Mouse (Mus musculus) CH12.LX (cell line): Measurements from ENCODE around the gene Dtx3. TPM values are rescaled to one million over a fixed set of nuclear protein-coding genes. Genes with fewer than 3 reads are reported as not detected.

Source experiments
- DNase-seq: peaks from one replicate; pipeline ENCODE4 v3.0.0-alpha.2; 2013; ENCODE audit errors: extremely low read depth
- H3K27ac ChIP-seq: 2 replicates; pipeline ENCODE4 v1.5.1; 2012; ENCODE audit warnings: low read depth, mild to moderate bottlenecking, control low read depth, moderate library complexity; ENCODE audit not compliant: insufficient read depth
- H3K27me3 ChIP-seq: replicated peaks from 2 replicates; pipeline ENCODE3; 2012; ENCODE audit warnings: inconsistent platforms
- H3K36me3 ChIP-seq, 2 experiments: replicated peaks in 1 of 2; 2 replicates each; pipeline versions ENCODE3 to v1.6.1; 2012; ENCODE audit warnings: inconsistent platforms in 1 of 2, low read length in 1 of 2, mild to moderate bottlenecking in 1 of 2, mixed read lengths in 1 of 2, moderate library complexity in 1 of 2; ENCODE audit not compliant: control insufficient read depth in 1 of 2, insufficient read depth in 1 of 2
- H3K4me1 ChIP-seq, 2 experiments: 2 replicates each; pipeline ENCODE4 v1.6.1; 2012; ENCODE audit warnings: inconsistent platforms in 1 of 2, moderate library complexity in 1 of 2; ENCODE audit not compliant: insufficient read depth in 2 of 2, control insufficient read depth in 1 of 2
- H3K4me2 ChIP-seq: 2 replicates; pipeline ENCODE4 v1.6.1; 2012; ENCODE audit warnings: low read depth, mild to moderate bottlenecking, control low read depth; ENCODE audit not compliant: poor library complexity, insufficient read depth, severe bottlenecking
- H3K4me3 ChIP-seq, 3 experiments: fragments of 150-350 bp in 1 of 3; sonication (generic) in 1 of 3; replicated peaks in 1 of 3; 2 replicates each; pipeline versions ENCODE3 to v1.5.1; 2011 to 2012; ENCODE audit warnings: low read depth in 2 of 3, low read length in 2 of 3, mild to moderate bottlenecking in 2 of 3, moderate library complexity in 2 of 3, control low read depth in 1 of 3, improper control_type of control experiment in 1 of 3, inconsistent platforms in 1 of 3, mixed read lengths in 1 of 3; ENCODE audit not compliant: poor library complexity in 1 of 3
- H3K79me2 ChIP-seq: replicated peaks from 2 replicates; pipeline ENCODE4 v1.6.1; 2012; ENCODE audit warnings: mild to moderate bottlenecking, moderate library complexity; ENCODE audit not compliant: control insufficient read depth, poor library complexity, insufficient read depth, severe bottlenecking; ENCODE audit errors: extremely low read depth
- H3K9ac ChIP-seq: 2 replicates; pipeline ENCODE4 v1.6.1; 2012; ENCODE audit warnings: low read depth, mild to moderate bottlenecking, control low read depth, moderate library complexity; ENCODE audit not compliant: insufficient read depth
- H3K9me3 ChIP-seq: replicated peaks from 2 replicates; pipeline ENCODE3; 2012; ENCODE audit warnings: low read length, inconsistent platforms, mixed read lengths
- CHD1 ChIP-seq: IDR thresholded peaks from 2 replicates; pipeline ENCODE4 v1.6.1; 2012; ENCODE audit warnings: low read depth, low read length, improper control_type of control experiment, inconsistent platforms
- CTCF ChIP-seq, 2 experiments: IDR thresholded peaks in 1 of 2; conservative IDR thresholded peaks in 1 of 2; 2 replicates each; pipeline ENCODE4 v1.5.1; 2011 to 2012; ENCODE audit warnings: low read depth in 2 of 2, low read length in 2 of 2, improper control_type of control experiment in 1 of 2, inconsistent platforms in 1 of 2, mild to moderate bottlenecking in 1 of 2, moderate library complexity in 1 of 2
- E2F4 ChIP-seq: IDR thresholded peaks from 2 replicates; pipeline ENCODE4 v1.6.1; 2011; ENCODE audit warnings: low read depth, low read length, improper control_type of control experiment; ENCODE audit not compliant: insufficient replicate concordance
- ETS1 ChIP-seq: conservative IDR thresholded peaks from 2 replicates; pipeline ENCODE4 v1.6.1; 2012; ENCODE audit warnings: low read depth, mild to moderate bottlenecking, inconsistent platforms, low read length, improper control_type of control experiment, moderate library complexity
- GABPA ChIP-seq: IDR thresholded peaks from 2 replicates; pipeline ENCODE4 v1.6.1; 2012; ENCODE audit warnings: low read depth, low read length, improper control_type of control experiment, inconsistent platforms; ENCODE audit not compliant: insufficient replicate concordance
- IRF4 ChIP-seq: IDR thresholded peaks from 2 replicates; pipeline ENCODE4 v1.6.1; 2014; ENCODE audit warnings: low read depth, mild to moderate bottlenecking, inconsistent platforms, low read length, improper control_type of control experiment
- KAT2A ChIP-seq: IDR thresholded peaks from 2 replicates; pipeline ENCODE4 v1.6.1; 2012; ENCODE audit warnings: low read length, improper control_type of control experiment, inconsistent platforms; ENCODE audit not compliant: insufficient replicate concordance
- MYC ChIP-seq: IDR thresholded peaks from 2 replicates; pipeline ENCODE4 v1.6.1; 2011; ENCODE audit warnings: low read depth, mild to moderate bottlenecking, improper control_type of control experiment, low read length
- NRF1 ChIP-seq: IDR thresholded peaks from 2 replicates; pipeline ENCODE4 v1.6.1; 2014; ENCODE audit warnings: low read depth, mild to moderate bottlenecking, inconsistent platforms, low read length, improper control_type of control experiment, moderate library complexity
- PAX5 ChIP-seq: IDR thresholded peaks from 2 replicates; pipeline ENCODE4 v1.6.1; 2012; ENCODE audit warnings: low read length, inconsistent platforms, mixed read lengths
- POLR2A ChIP-seq: IDR thresholded peaks from 2 replicates; pipeline ENCODE4 v1.6.1; 2011; ENCODE audit warnings: low read depth, mild to moderate bottlenecking, improper control_type of control experiment, low read length
- POLR2AphosphoS2 ChIP-seq: IDR thresholded peaks from 2 replicates; pipeline ENCODE4 v1.6.1; 2011; ENCODE audit warnings: low read depth, low read length, improper control_type of control experiment
- RAD21 ChIP-seq: IDR thresholded peaks from 2 replicates; pipeline ENCODE4 v1.6.1; 2011; ENCODE audit warnings: low read depth, mild to moderate bottlenecking, low read length, improper control_type of control experiment, moderate library complexity
- RCOR1 ChIP-seq: conservative IDR thresholded peaks from 2 replicates; pipeline ENCODE4 v1.6.1; 2012; ENCODE audit warnings: low read depth, mild to moderate bottlenecking, inconsistent platforms, low read length, improper control_type of control experiment
- SIN3A ChIP-seq: IDR thresholded peaks from 2 replicates; pipeline ENCODE4 v1.6.1; 2012; ENCODE audit warnings: low read length, improper control_type of control experiment, inconsistent platforms
- SMC3 ChIP-seq: IDR thresholded peaks from 2 replicates; pipeline ENCODE4 v1.6.1; 2011; ENCODE audit warnings: low read depth, low read length, improper control_type of control experiment
- TBP ChIP-seq: conservative IDR thresholded peaks from 2 replicates; pipeline ENCODE4 v1.6.1; 2011; ENCODE audit warnings: low read depth, low read length, improper control_type of control experiment
- TCF12 ChIP-seq: IDR thresholded peaks from 2 replicates; pipeline ENCODE4 v1.6.1; 2014; ENCODE audit warnings: low read depth, mild to moderate bottlenecking, inconsistent platforms, low read length, improper control_type of control experiment
- UBTF ChIP-seq: IDR thresholded peaks from 2 replicates; pipeline ENCODE4 v1.6.1; 2012; ENCODE audit warnings: low read depth, mild to moderate bottlenecking, inconsistent platforms, low read length, improper control_type of control experiment, moderate library complexity
- USF2 ChIP-seq: conservative IDR thresholded peaks from 2 replicates; pipeline ENCODE4 v1.6.1; 2011; ENCODE audit warnings: low read depth, low read length, improper control_type of control experiment
- ZKSCAN1 ChIP-seq: IDR thresholded peaks from 2 replicates; pipeline ENCODE4 v1.6.1; 2012; ENCODE audit warnings: low read depth, inconsistent platforms, low read length, improper control_type of control experiment, borderline replicate concordance
- dilution Hi-C: fragments of 300-500 bp; cut with MboI; formaldehyde crosslinking; loops from 2 replicates; pipeline ENCODE4 v1.14.3; 2020; ENCODE audit warnings: low sequenced_read_pairs; ENCODE audit not compliant: extremely low pct_unique_long_range_greater_than_20kb, extremely low pct_ligation_motif_present
- in situ Hi-C: fragments of 300-500 bp; cut with MboI; formaldehyde crosslinking; loops from 3 replicates; pipeline ENCODE4 v1.14.3; 2019; ENCODE audit warnings: low sequenced_read_pairs, low pct_ligation_motif_present, low pct_unique_long_range_greater_than_20kb, mixed read lengths
- polyA plus RNA-seq: library from polyadenylated mRNA; unstranded; fragments of >175 nt; gene quantifications from 2 replicates; pipeline ENCODE4 v1.2.1, GENCODE M21; 2012; ENCODE audit warnings: low read depth; ENCODE audit not compliant: insufficient read length
- total RNA-seq, 2 experiments: library from RNA; depleted of rRNA; stranded (reverse); fragments of 300-350 nt in 1 of 2; fragments of >200 nt in 1 of 2; gene quantifications; 2 replicates each; pipeline ENCODE4 v1.2.3; 2012 to 2014

The Dtx3 gene
- total and polyA plus RNA-seq, 3 experiments = 18.9 to 51.2 (median 27.6) TPM

DNA sequence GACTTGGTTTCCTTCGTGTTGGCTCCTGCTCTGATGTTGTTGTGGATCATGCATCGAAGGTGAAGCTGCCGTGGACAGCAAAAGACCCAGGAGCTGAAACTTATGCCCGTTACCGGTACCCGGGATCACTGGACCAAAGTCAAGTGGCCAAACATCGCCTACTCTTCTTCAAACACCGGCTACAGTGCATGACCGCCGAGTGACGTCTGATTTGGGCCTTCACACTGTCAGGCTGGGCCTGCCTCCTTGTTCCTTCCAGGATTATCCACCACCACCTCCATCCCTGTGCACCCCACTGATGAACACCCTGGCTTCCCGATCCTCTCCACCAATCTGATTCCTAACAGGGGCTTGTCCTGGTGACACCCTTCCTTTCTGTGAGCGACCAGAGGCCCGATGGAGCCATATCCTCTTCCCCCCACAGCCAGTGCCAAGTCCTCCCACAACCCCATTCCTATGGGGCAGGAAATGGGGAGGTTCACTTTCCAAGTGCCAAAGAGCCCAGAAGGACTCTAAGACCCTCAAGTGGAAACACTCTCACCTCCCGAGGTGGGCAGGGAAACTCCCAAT is 23.8 kb downstream of the Dtx3 start:
- H3K4me1 ChIP-seq = peaks cover 5 to 16% of the 10 kb centered on the region in 2 experiments; a peak in 3 of 4 replicates
- peaks cover 0 to 14% of the 10 kb centered on the region in 2 experiments for H3K36me3 ChIP-seq
- H3K27me3 ChIP-seq = peaks cover 32% of the 10 kb centered on the region
- no peaks in the 10 kb centered on the region; the same call in 1 of the 2 replicates for H3K79me2 ChIP-seq
- dilution Hi-C loops (no loop called here), in situ Hi-C loops (no loop called here)
- no peak overlapping the region for H3K4me3 ChIP-seq
- no peak overlapping the region for H3K9ac ChIP-seq
- DNase-seq = no peak
- H3K27ac ChIP-seq = no peak overlapping the region
- H3K4me2 ChIP-seq = no peak overlapping the region
- H3K9me3 ChIP-seq = peaks cover under 1% of the 10 kb centered on the region
- TF ChIP-seq PAX5 = no peak
- no peak for TF ChIP-seq USF2
- TF ChIP-seq TBP = no peak
- TF ChIP-seq ZKSCAN1 = no peak
- no peak for TF ChIP-seq E2F4
- no peak for TF ChIP-seq MYC
- TF ChIP-seq POLR2A = no peak
- TF ChIP-seq IRF4 = no peak
- TF ChIP-seq CHD1 = no peak
- no peak for TF ChIP-seq KAT2A
- no peak for TF ChIP-seq RCOR1
- TF ChIP-seq UBTF = no peak
- no peak for TF ChIP-seq TCF12
- TF ChIP-seq ETS1 = no peak
- TF ChIP-seq SIN3A = no peak
- TF ChIP-seq RAD21 = no peak
- no peak for TF ChIP-seq GABPA

DNA sequence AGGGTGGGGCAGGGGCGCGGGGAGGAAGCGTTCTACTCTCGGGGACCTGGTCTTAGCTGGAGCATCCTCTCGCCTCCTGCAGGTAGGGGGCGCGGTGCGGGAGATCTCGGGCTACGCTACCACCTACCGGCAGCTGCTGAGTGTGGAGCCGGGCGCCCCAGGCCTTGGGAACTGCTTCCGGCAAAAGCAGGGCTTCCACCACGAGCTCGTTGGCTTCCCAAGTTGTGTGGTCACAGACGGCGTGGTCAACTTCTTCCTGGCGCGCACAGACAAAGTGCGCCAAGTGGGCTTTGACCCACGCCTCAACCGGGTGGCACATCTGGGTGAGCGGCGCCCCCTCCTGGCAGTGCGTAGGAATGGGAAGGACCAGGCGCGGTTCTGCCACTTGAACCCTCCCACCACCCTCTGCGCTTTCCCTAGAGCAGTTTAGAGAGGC is 24.7 kb downstream of the Dtx3 start:
- Histone ChIP-seq H3K36me3 (peaks cover 0 to 14% of the 10 kb centered on the region in 2 experiments), H3K4me2 (peak overlapping the region; percentile 46; the same call in 1 of the 2 replicates), H3K27me3 (peaks cover 26% of the 10 kb centered on the region), H3K27ac (no peak overlapping the region), H3K9me3 (peaks cover 9% of the 10 kb centered on the region), H3K4me3 (peak overlapping the region; percentile 24 to 45 (median 38)), H3K9ac (no peak overlapping the region), H3K79me2 (no peaks in the 10 kb centered on the region; the same call in 1 of the 2 replicates), H3K4me1 (peaks cover 6 to 16% of the 10 kb centered on the region in 2 experiments)
- peak; percentile 76 for DNase-seq
- in situ Hi-C loops = no loop called here
- TF ChIP-seq NRF1 (no peak), CTCF (conservative IDR thresholded peaks at IDR 0.05 in 1 of 2, IDR thresholded peaks at IDR 0.05 in 1 of 2; ENCODE audit: low read depth in 2 of 2, low read length in 2 of 2) (peak; percentile 30 to 83), POLR2A (0 out of 2 replicates have a peak, but pooled peaks have one; percentile 27), RAD21 (peak; percentile 69), SMC3 (peak; percentile 44), POLR2AphosphoS2 (no peak), MYC (peak; percentile 28; the same call in 1 of the 2 replicates)
- TF ChIP-seq, all 38 proteins: peak for 5
- dilution Hi-C loops = no loop called here
